Mouse (Mus musculus) testis, adult 2 months (tissue): Measurements from ENCODE around the gene 4932414N04Rik.

ENCODE experiments used
- CTCF ChIP-seq: fragments of 200-500 bp; IDR thresholded peaks from 2 replicates; pipeline ENCODE4 v1.5.1; 2012; ENCODE audit warnings: low read depth, mild to moderate bottlenecking, inconsistent platforms, low read length, moderate library complexity; ENCODE audit not compliant: control insufficient read depth, insufficient read depth, insufficient replicate concordance
- POLR2A ChIP-seq: fragments of 200-500 bp; IDR thresholded peaks from 2 replicates; pipeline ENCODE4 v1.6.1; 2012; ENCODE audit warnings: low read depth, mild to moderate bottlenecking, inconsistent platforms, low read length, moderate library complexity; ENCODE audit not compliant: control insufficient read depth

- TF ChIP-seq CTCF (no peak), POLR2A (no peak)
Measured at GRCm38 (mm10) chr2:68794616-68795015, 138.3 kb downstream of the 4932414N04Rik start.
